Mouse (Mus musculus) T-cell, adult 2 months (primary cell): ENCODE data around the gene Zfp131.
"Not testable (repeated sequence)": the region's sequence is repeated elsewhere in the genome, so short reads cannot be mapped to it uniquely, and the experiment has no call there.

ENCODE experiments used
- DNase-seq: peaks from one replicate; pipeline ENCODE4 v3.0.0; 2022; ENCODE audit warnings: low spot score

Gene Zfp131

DNA sequence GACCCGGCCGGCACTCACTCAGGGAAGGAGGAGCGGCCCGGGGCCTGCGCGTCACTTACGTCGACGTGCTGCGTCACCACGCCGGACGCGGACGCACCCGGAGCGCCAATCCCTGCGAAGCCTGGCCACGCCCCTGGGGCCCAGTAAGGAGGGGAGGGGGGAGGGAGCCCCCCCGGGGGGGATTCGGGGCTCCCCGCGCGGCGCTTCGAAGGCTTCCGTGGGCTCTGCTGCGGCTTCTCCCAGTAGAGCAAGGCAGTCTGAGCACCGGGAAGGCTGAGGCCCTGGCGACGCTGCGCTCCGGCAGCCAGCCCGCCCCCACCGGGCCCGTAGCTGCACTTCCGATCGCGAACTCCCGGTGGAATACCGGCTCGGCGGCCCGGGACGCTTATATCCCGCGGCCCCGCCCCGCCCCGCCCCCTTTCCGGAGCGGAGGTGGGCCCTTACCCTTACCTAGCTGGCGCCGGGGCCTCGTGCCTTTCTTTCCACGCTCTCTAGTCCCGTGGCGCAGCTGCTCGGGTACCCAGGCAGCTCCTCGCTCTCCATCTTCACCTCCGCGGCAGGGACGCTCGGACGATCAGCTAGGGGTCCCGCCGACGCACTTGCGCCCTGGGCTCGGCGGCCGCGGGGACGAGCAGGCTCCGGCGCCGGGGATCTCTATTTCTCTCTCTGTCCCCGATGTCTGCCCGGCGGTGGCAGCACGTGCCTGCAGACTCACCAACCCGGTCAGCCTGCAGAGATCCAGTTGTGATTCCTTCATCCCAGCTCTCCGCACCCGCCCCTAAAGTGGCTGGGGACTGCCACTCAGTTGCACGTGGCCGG is at the start of gene Zfp131:
Gene Zfp131 (minus strand): TSS at position 129 of the 819 bp plus-strand sequence.
- peak; percentile 94 for DNase-seq

DNA sequence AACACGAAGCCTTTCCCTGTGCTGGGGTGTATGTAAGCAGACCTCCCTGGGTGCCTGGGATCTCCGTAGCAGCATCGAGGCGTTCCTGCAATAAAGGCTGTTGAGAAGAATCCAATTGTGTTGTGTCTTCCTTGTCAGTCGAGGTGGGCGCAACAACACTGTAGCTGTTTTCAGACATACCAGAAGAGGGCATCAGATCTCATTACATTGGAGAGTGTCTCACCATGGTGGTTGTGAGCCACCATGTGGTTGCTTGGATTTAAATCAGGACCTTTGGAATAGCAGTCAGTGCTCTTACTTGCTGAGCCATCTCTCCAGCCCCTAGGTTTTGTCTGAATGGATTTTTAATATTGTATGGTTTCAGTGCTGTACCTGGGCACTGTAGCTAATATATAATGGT is 49.3 kb upstream of the Zfp131 start:
- not testable (repeated sequence) for DNase-seq

DNA sequence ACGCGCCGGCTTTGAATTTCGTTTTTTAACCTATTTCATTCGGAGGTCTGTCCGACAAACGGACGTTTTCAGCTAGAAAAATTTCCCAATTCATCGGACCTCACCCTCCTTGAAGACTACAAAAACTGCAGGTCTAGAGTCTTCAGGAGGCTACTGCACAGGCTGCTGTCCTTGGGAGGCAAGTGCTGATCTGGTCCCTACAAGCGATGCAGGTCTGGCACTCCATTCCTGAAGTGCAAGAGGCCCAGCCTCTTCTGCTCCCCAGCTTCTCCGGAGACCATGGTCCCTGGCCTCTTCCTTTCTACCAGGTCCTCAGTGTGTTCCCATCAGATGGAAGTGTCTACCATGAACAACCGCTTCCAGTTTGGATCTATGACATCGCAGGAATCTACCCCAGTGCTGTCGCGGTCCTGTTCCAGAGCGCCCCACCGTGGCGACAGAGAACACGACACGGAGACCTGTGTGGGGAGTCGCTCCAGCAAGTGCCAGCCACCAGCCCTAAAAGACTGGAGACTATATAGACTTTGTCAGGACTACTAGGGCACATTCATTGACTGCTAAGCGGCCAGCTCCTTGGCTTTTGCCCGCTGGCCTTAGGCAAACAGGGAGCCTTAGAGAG is 47.1 kb upstream of the Zfp131 start:
- peak; percentile 33 for DNase-seq

- DNase-seq = not testable (repeated sequence)
These were observed 45.7 kb upstream of the Zfp131 start for GRCm38 (mm10) chr13:119836324-119836811.

DNA sequence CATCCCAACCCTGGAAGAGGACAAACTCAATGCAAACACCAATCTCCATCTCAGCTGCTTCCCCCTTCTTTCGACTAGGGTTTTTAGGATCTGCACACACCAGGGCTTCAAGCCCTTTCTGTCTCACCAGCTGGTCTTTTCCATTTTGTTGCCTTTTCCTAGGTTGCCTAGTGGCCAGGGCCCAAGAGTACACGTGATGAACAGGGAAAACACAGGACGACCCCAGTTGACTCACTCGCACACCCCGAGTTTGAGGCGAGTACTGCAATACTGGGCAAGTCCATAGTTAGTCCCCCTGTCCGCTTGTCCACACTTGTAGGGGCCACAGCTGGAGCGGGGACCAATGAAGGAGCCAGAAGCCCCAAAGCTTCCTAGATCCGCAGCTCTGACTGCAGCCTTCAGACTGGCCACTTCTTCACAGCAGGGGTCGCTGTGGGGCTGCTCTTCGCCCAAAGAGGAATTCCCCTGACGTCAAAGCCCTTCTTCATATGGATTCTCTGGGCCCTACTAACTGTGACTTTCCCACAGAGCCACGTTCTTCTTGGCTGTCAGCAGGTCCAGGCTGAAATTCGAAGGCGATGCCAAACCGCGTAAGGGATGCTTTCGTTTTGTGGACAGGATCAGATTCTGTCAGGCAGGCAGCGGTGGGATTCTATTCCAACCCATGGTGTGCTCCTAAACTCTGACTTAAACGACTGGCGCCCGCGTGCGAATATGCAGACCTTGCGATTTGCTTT is 44.8 kb upstream of the Zfp131 start, which contains the start of gene D13Ertd608e:
Gene D13Ertd608e (plus strand): TSS at position 687 of the 737 bp plus-strand sequence.
- peak; percentile 39 for DNase-seq

DNA sequence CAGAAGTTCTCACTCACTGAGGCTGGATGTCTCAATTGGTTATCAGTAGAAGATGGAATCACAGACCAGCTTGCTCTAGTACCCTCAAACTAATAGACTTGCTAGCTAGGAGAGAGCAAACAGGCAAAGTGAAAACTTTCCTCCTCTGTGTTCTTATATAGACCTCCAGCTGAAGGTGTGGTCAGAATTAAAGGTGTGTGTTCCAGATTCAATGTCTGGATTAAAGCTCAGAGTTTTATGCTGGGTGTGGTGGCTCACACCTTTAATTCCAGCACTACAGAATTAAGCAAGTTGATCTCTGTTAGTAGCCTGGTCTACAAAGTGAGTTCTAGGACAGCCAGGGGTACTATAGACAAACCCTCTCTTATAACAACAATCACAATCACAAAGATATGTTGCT is 39.4 kb upstream of the Zfp131 start, which contains the start of gene AF067063:
Gene AF067063 (minus strand): TSS at position 101 of the 400 bp plus-strand sequence.
- DNase-seq = not testable (repeated sequence)

DNA sequence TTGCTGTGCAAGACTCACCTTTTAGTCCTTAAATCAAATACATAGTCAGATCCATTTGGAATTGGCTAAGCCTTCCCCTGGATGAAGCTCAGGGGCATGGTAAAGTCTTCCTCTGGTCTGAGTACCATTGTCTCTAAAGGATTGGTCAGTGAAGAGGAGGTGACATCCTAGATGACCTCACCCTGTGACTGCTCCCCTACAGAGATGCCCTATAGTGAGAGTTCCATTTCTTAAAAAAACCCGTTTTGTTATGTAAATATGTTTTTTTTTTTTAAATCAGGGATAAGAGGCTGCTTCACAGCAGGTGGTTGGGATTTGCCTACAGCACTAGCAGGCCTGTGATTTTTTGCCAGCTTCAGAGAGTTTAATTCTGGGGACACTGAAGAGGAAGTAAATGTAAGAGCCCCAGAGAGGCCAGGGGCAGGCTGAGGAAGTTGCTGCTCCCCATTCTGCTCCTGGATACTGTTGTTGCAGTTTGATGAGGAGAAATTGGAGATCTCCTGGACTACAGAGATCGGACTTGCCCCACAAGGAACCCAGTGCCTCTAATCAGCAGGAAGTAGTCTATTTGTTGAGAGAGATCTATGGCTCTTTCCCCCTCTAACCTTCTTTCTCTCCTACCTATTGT is 27.0 kb upstream of the Zfp131 start:
- no peak for DNase-seq

DNA sequence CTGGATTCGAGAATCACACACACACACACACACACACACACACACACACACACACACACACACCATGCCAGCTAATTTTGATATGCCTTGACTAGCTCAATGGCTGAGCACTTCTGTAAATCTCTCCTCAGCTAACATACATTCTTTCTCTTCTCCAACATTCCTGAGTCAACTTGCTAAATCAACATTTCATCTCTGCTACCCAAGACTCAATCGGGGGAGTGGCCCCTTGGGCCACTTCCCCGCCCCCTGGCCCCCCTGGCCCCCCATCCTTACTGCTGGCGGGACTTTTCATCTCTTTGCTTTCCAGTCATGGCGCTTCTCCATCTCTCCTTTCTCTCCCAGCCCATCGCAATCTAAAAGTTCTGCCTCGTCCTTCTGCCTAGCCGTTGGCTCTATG is 26.1 kb upstream of the Zfp131 start:
- no peak for DNase-seq

DNA sequence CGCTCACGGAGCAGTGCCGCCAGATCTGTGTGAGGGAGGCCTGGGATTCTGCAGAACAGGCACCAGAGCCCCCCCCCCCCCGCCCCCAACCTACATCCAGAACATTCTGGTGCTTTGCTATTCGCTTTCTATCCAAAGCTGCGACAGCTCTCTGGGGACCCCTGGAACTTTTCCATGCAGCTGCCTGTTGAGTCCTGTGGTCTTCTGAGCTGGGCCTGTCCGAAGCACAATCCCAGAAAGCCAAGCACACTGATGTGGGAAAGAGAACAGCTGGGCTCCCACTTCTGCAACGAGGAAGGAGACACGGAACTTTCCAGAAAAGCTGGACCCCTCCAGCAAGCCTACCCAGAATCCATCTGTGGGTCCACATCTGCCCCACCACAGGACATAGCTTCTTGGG is 19.3 kb upstream of the Zfp131 start:
- DNase-seq = no peak

DNA sequence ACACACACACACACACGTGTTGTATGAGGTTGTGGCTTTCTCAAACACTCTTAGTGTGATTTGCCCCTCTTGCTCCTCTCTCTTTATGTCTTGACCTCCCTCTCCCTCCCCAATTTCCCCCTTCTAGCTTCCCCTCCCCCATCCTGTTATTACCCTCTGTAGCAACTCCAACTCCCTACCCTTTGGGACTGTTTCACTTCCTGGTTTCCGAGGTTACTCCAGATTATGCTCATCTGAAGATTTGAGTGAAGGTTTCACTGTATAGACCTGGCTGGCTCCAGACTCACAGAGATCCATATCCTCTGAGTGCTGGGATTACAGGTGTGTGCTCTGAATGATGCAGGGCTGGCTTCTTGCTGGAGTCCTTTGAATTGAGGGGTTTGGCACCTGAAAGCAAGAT is 18.2 kb upstream of the Zfp131 start:
- DNase-seq = no peak

- DNase-seq = no peak
These were observed 7.0 kb upstream of the Zfp131 start for GRCm38 (mm10) chr13:119797656-119798055.

- DNase-seq = no peak
These were observed 2.2 kb upstream of the Zfp131 start for GRCm38 (mm10) chr13:119792791-119793404.

DNA sequence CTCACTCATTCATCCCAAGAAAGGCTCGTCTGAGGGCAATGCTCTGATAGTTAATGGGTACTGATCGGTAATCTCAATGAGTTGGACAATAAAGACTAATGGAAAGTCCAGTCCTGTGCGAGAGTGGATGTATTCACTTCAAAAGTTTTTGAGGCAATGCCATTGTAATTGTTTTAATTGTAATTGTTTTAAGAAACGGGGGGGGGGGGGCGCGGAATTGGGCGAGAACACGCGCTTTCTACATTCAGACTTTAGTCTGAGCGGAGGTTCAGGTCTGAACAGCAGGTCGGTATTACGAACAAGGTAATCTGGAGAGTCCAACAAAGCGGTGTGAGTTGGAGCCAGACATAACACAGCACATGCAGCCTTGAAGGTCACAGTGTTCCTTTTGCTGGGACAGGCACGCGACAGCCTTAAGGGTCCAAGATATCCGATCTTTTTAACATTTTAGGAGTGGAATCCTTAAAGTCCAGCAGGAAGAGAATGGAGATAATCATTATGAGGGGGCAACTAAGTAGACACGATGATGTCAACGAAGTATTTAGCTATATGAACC is 969 bp upstream of the Zfp131 start:
- DNase-seq = no peak

DNA sequence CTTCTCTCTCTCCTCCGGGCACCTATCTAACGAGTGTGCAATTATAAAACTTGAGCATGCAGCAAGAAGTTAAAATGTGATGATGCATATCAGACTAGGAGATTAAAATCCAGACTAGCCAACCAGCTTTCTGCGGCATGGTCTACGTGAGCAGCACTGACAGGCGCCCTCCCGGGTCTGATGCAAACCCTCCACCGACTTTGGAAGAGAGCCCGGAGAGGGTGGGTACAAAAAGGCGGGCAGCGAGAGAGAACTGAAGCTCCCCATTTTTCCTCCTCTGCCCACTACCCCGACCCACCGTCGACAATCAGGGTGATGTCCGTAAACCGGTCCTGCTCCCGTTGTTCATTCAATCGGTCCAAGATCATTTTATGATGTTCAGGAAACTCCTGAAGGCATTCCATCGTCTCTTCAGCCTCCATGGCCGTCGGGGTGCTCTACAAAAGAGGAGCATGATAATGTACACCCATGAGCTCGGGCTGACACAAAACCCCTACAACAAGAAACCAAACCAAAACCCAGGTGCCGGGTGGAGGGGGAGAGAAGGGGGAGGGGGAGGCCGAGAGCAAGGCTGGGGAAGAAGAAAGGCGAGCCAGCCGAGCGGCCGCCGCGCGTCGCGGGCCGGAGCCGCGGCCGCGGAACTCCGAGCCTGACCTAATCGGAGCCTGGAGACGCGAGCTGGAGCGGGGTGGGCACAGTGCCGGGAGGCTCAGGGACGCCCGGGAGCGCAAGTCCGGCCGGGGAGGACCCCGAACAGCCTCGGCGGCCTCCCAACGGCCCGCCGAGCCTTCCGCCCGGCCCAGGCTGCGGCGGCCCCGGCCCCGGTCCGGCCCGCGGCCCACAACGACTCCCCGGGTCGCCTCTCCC is 605 bp downstream of the Zfp131 start:
- DNase-seq = peak; percentile 28

DNA sequence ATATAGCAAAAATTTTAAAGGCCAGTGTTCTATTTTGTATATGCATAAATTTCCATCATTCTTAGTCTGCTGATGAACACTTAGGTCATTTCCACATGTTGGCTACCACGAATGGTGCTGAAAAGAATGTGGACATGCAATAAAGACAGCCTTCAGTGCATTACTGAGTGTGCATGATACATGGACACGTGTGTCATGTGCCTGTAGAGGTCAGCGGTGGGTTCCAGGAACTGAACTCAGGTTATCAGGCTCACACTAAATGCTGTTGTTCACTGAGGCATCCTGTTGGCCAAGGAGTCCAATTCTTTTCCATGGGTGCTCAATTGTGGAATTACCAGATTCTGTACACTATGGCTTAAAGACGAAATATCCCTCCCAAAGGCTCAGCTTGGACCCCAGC is 7.1 kb downstream of the Zfp131 start:
- DNase-seq = no peak

- DNase-seq = no peak
These were observed 22.1 kb downstream of the Zfp131 start for GRCm38 (mm10) chr13:119768541-119768940.

- DNase-seq = no peak
These were observed 24.2 kb downstream of the Zfp131 start for GRCm38 (mm10) chr13:119766480-119766879.

- DNase-seq = no peak
These were observed 33.9 kb downstream of the Zfp131 start for GRCm38 (mm10) chr13:119756831-119757230.

DNA sequence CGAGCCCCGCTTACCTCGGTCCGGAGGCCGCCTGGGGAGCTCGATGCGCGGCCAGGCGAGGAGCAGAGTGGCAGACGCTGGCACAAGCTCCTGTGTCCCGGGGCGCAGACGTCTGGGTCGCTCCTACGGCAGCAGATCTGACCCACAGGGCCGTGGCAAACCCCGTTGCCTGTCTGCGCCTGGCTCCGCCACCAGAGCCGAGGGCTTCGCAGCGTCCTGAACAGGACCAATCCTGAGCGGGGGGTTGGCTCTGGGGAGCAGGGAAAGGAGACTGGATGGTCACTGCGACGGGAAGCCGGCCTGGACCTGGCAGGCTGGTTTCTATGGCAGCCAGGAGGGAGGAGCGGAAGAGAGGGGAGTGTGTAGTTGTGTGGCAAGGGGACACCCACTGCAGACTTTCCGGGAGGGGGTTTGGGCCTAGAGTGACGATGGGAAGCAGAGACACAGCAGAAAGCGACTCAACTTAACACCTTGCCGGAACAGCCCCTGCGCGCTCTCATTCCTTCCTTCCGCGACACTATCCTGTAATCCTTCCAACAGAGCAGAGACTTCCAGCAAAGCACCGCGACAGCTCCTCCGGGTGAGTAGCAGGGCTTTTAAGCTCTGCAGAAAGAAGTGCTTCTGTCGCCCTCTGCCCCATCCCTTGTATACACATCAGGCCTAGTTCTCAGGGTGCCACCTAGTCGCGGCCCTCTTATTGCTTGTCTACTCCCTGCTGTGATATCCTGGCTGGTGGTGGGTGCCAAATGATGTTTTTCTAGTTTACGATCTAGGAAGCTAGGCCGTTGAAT is 34.8 kb downstream of the Zfp131 start, which contains the start of gene Nim1k:
Gene Nim1k (minus strand): TSS at position 202 of the 791 bp plus-strand sequence.
- peak; percentile 62 for DNase-seq
